Mouse (Mus musculus): ENCODE measurements around the gene Gm17657. TPM values are rescaled to one million over a fixed set of nuclear protein-coding genes. Genes with fewer than 3 reads are reported as not detected.
"Not testable (repeated sequence)": the region's sequence is repeated elsewhere in the genome, so short reads cannot be mapped to it uniquely, and the experiment has no call there.

The Gm17657 gene
- polyA plus RNA-seq, 1 experiment from 2014 or later, result not detected

DNA sequence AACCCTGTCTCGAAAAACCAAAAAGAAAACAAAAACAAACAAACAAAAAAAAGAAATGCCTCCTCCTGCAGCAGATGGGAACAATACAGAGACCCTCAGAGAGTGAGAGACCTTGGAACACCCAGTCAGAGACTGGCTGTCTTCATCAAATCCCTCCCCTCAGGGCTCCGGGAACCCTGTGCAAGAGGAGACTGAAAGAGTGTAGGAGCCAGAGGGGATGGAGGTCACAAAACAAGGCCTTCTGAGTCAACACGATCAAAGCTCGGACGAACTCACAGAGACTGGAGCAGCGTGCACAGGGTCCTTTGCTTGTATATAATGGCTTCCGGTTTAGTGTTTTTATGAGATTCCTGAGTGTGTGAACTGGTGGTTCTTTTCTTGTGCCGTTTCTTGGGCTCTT lies 9.0 kb downstream of the Gm17657 start:
- Histone ChIP-seq H3K9ac (ENCODE audit: low read length) (no peak overlapping the region), H3K27me3 (ENCODE audit: control insufficient read depth, insufficient read depth, low read length) (no peaks in the 10 kb centered on the region), H3K4me3 (replicated peaks; ENCODE audit: low read length) (no peak overlapping the region), H3K36me3 (ENCODE audit: control insufficient read depth, insufficient read depth, low read length) (no peaks in the 10 kb centered on the region), H3K4me1 (ENCODE audit: control insufficient read depth, insufficient read depth, low read length) (no peaks in the 10 kb centered on the region), H3K4me2 (ENCODE audit: low read depth, low read length) (no peak overlapping the region), H3K27ac (ENCODE audit: low read length) (no peak overlapping the region), H3K9me3 (replicated peaks; ENCODE audit: control insufficient read depth, low read length) (no peaks in the 10 kb centered on the region)
- WGBS, result 88% methylated on average over 8 of the region's 8 CpGs
- ATAC-seq (ENCODE audit: insufficient read depth, low FRiP score), result no peak

DNA sequence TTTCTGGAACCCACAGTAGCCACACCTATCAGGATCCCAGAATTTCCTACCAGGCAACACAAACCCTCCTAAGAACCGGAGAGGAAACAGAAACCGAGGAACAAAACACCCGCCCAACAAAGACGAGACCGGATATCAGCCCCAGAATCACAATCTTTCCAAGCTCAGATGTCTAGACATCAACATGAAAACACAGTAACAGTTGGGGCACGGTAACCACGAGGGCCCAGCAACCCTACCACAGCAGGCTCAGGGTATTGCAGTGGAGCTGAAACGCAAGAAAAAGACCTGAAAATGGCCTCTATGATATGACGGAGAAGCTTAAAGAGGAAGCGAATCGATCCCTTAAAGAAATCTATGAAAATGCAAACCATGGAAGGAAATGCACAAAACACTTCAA lies 15.6 kb downstream of the Gm17657 start:
- no peaks in the 10 kb centered on the region for H3K4me1 ChIP-seq (ENCODE audit: control insufficient read depth, insufficient read depth, low read length)
- no peak overlapping the region for H3K4me3 ChIP-seq (replicated peaks; ENCODE audit: low read length)
- H3K9ac ChIP-seq (ENCODE audit: low read length), result no peak overlapping the region
- no peak overlapping the region for H3K4me2 ChIP-seq (ENCODE audit: low read depth, low read length)
- 88% methylated on average over 11 of the region's 11 CpGs for WGBS
- no peak overlapping the region for H3K27ac ChIP-seq (ENCODE audit: low read length)
- no peak for ATAC-seq (ENCODE audit: insufficient read depth, low FRiP score)
- no peaks in the 10 kb centered on the region for H3K27me3 ChIP-seq (ENCODE audit: control insufficient read depth, insufficient read depth, low read length)
- no peaks in the 10 kb centered on the region for H3K9me3 ChIP-seq (replicated peaks; ENCODE audit: control insufficient read depth, low read length)
- H3K36me3 ChIP-seq (ENCODE audit: control insufficient read depth, insufficient read depth, low read length), result no peaks in the 10 kb centered on the region

- H3K9ac ChIP-seq (ENCODE audit: low read length), result no peak overlapping the region
- no peaks in the 10 kb centered on the region for H3K9me3 ChIP-seq (replicated peaks; ENCODE audit: control insufficient read depth, low read length)
- ATAC-seq (ENCODE audit: insufficient read depth, low FRiP score), result no peak
- no peaks in the 10 kb centered on the region for H3K27me3 ChIP-seq (ENCODE audit: control insufficient read depth, insufficient read depth, low read length)
- 61% methylated on average over 10 of the region's 10 CpGs for WGBS
- no peaks in the 10 kb centered on the region for H3K4me1 ChIP-seq (ENCODE audit: control insufficient read depth, insufficient read depth, low read length)
- no peak overlapping the region for H3K4me2 ChIP-seq (ENCODE audit: low read depth, low read length)
- H3K27ac ChIP-seq (ENCODE audit: low read length), result no peak overlapping the region
- H3K36me3 ChIP-seq (ENCODE audit: control insufficient read depth, insufficient read depth, low read length), result no peaks in the 10 kb centered on the region
- no peak overlapping the region for H3K4me3 ChIP-seq (replicated peaks; ENCODE audit: low read length)
Measured at GRCm38 (mm10) chr17:29531757-29532384, 17.6 kb downstream of the Gm17657 start.

DNA sequence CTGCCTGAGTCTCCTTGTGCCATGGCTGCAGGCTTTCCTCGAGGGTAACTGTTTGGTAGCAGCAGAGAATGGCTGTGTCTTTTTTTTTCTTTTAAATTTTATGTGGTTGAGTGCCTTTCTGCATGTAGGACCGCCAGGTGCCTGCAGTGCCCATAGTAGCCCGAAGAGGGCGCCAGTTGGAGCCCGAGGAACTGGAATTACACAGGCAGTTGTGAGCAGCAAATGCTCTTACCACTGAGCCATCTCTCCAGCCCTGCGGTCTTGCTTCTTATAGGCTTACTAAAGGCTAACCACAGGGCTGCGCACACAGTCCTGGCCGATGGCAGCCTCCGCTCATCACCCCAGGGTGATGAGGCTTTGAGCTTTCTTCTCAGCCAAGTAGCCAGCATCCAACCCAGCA lies 18.2 kb downstream of the Gm17657 start:
- no peak overlapping the region for H3K4me3 ChIP-seq (replicated peaks; ENCODE audit: low read length)
- H3K27ac ChIP-seq (ENCODE audit: low read length), result no peak overlapping the region
- no peak overlapping the region for H3K9ac ChIP-seq (ENCODE audit: low read length)
- 69% methylated on average over 9 of the region's 9 CpGs for whole genome bisulfite sequencing
- no peak for ATAC-seq (ENCODE audit: insufficient read depth, low FRiP score)
- no peak overlapping the region for H3K4me2 ChIP-seq (ENCODE audit: low read depth, low read length)
- H3K36me3 ChIP-seq (ENCODE audit: control insufficient read depth, insufficient read depth, low read length), result no peaks in the 10 kb centered on the region
- no peaks in the 10 kb centered on the region for H3K27me3 ChIP-seq (ENCODE audit: control insufficient read depth, insufficient read depth, low read length)
- no peaks in the 10 kb centered on the region for H3K9me3 ChIP-seq (replicated peaks; ENCODE audit: control insufficient read depth, low read length)
- no peaks in the 10 kb centered on the region for H3K4me1 ChIP-seq (ENCODE audit: control insufficient read depth, insufficient read depth, low read length)

DNA sequence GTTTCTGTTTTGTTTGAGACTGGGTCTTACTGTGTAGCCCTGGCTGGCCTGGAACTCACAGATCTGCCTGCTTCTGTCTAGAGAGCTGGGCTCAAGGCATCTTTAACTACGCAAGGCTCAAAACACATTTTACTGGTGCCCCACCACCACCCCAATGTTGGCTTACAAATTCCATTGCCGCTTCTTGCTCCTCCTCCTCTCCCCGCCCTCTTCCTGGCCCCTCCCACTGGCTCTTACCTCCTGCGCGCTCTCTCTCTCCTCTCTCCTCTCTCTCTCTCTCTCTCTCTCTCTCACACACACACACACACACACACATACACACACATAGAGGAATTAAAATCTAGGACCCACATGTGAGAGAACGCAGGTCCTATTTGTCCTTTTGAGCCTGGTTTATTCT lies 18.9 kb downstream of the Gm17657 start:
- Histone ChIP-seq H3K27me3 (ENCODE audit: control insufficient read depth, insufficient read depth, low read length) (no peaks in the 10 kb centered on the region), H3K36me3 (ENCODE audit: control insufficient read depth, insufficient read depth, low read length) (no peaks in the 10 kb centered on the region), H3K9ac (ENCODE audit: low read length) (no peak overlapping the region), H3K9me3 (replicated peaks; ENCODE audit: control insufficient read depth, low read length) (0 out of 2 replicates have a peak, but pooled peaks cover 3% of the 10 kb centered on the region), H3K27ac (ENCODE audit: low read length) (no peak overlapping the region), H3K4me3 (replicated peaks; ENCODE audit: low read length) (no peak overlapping the region), H3K4me1 (ENCODE audit: control insufficient read depth, insufficient read depth, low read length) (no peaks in the 10 kb centered on the region), H3K4me2 (ENCODE audit: low read depth, low read length) (no peak overlapping the region)
- 68% methylated on average over 6 of the region's 6 CpGs for WGBS
- ATAC-seq (ENCODE audit: insufficient read depth, low FRiP score), result no peak

GRCm38 (mm10) chr17:29528568-29529187 lies 20.8 kb downstream of the Gm17657 start:
- 69% methylated on average over 8 of the region's 8 CpGs for WGBS
- no peaks in the 10 kb centered on the region for H3K27me3 ChIP-seq (ENCODE audit: control insufficient read depth, insufficient read depth, low read length)
- H3K4me2 ChIP-seq (ENCODE audit: low read depth, low read length), result no peak overlapping the region
- no peak overlapping the region for H3K27ac ChIP-seq (ENCODE audit: low read length)
- no peak overlapping the region for H3K4me3 ChIP-seq (replicated peaks; ENCODE audit: low read length)
- no peak for ATAC-seq (ENCODE audit: insufficient read depth, low FRiP score)
- H3K9ac ChIP-seq (ENCODE audit: low read length), result no peak overlapping the region
- H3K36me3 ChIP-seq (ENCODE audit: control insufficient read depth, insufficient read depth, low read length), result no peaks in the 10 kb centered on the region
- H3K9me3 ChIP-seq (replicated peaks; ENCODE audit: control insufficient read depth, low read length), result 0 out of 2 replicates have a peak, but pooled peaks cover 4% of the 10 kb centered on the region
- no peaks in the 10 kb centered on the region for H3K4me1 ChIP-seq (ENCODE audit: control insufficient read depth, insufficient read depth, low read length)

- H3K4me2 ChIP-seq (ENCODE audit: low read depth, low read length), result no peak overlapping the region
- H3K9me3 ChIP-seq (replicated peaks; ENCODE audit: control insufficient read depth, low read length), result 0 out of 2 replicates have a peak, but pooled peaks cover 4% of the 10 kb centered on the region
- 77% methylated on average over 2 of the region's 2 CpGs for WGBS
- no peaks in the 10 kb centered on the region for H3K4me1 ChIP-seq (ENCODE audit: control insufficient read depth, insufficient read depth, low read length)
- H3K36me3 ChIP-seq (ENCODE audit: control insufficient read depth, insufficient read depth, low read length), result no peaks in the 10 kb centered on the region
- no peaks in the 10 kb centered on the region for H3K27me3 ChIP-seq (ENCODE audit: control insufficient read depth, insufficient read depth, low read length)
- no peak overlapping the region for H3K27ac ChIP-seq (ENCODE audit: low read length)
- no peak for ATAC-seq (ENCODE audit: insufficient read depth, low FRiP score)
- H3K4me3 ChIP-seq (replicated peaks; ENCODE audit: low read length), result no peak overlapping the region
- no peak overlapping the region for H3K9ac ChIP-seq (ENCODE audit: low read length)
Measured at GRCm38 (mm10) chr17:29525613-29526012, 23.8 kb downstream of the Gm17657 start.

GRCm38 (mm10) chr17:29519731-29520130 lies 29.7 kb downstream of the Gm17657 start:
- Histone ChIP-seq H3K9ac (ENCODE audit: low read length) (no peak overlapping the region), H3K27me3 (ENCODE audit: control insufficient read depth, insufficient read depth, low read length) (no peaks in the 10 kb centered on the region), H3K4me1 (ENCODE audit: control insufficient read depth, insufficient read depth, low read length) (no peaks in the 10 kb centered on the region), H3K9me3 (replicated peaks; ENCODE audit: control insufficient read depth, low read length) (no peaks in the 10 kb centered on the region), H3K4me2 (ENCODE audit: low read depth, low read length) (no peak overlapping the region), H3K4me3 (replicated peaks; ENCODE audit: low read length) (no peak overlapping the region), H3K27ac (ENCODE audit: low read length) (no peak overlapping the region), H3K36me3 (ENCODE audit: control insufficient read depth, insufficient read depth, low read length) (no peaks in the 10 kb centered on the region)
- WGBS, result 74% methylated on average over 8 of the region's 8 CpGs
- no peak for ATAC-seq (ENCODE audit: insufficient read depth, low FRiP score)

GRCm38 (mm10) chr17:29518665-29519064 lies 30.8 kb downstream of the Gm17657 start:
- H3K9me3 ChIP-seq (replicated peaks; ENCODE audit: control insufficient read depth, low read length); H3K9ac ChIP-seq (ENCODE audit: low read length); H3K27ac ChIP-seq (ENCODE audit: low read length); H3K4me3 ChIP-seq (replicated peaks; ENCODE audit: low read length); H3K4me2 ChIP-seq (ENCODE audit: low read depth, low read length); ATAC-seq (ENCODE audit: insufficient read depth, low FRiP score); H3K36me3 ChIP-seq (ENCODE audit: control insufficient read depth, insufficient read depth, low read length); H3K4me1 ChIP-seq (ENCODE audit: control insufficient read depth, insufficient read depth, low read length); H3K27me3 ChIP-seq (ENCODE audit: control insufficient read depth, insufficient read depth, low read length): not testable (repeated sequence)
- WGBS, result 84% methylated on average over 5 of the region's 5 CpGs

Data from stomach, embryonic 16.5 days (tissue).